Mouse (Mus musculus): ENCODE results near the gene Tfrc. TPM values are rescaled to one million over a fixed set of nuclear protein-coding genes. Genes with fewer than 3 reads are reported as not detected.

Gene Tfrc
- polyA plus RNA-seq, 1 experiment from 2014 or later = 71.9 TPM

DNA sequence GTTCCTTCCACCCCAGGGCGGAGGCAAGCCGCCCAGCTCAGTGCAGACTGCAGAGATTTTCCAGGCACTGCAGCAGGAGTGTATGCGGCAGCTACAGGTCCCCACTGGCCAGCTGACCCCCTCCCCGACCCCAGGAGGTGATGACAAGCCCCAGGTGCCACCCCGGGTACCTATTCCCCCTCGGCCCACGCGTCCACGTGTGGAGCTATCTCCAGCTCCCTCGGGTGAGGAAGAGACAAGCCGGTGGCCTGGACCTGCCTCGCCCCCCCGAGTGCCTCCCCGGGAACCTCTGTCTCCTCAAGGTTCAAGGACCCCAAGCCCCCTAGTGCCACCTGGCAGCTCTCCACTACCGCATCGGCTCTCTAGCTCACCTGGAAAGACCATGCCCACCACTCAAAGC is 71.3 kb downstream of the Tfrc start:
- Histone ChIP-seq H3K9me3 (replicated peaks) (no peaks in the 10 kb centered on the region), H3K27ac (replicated peaks) (no peak overlapping the region), H3K27me3 (ENCODE audit: low read depth, poor library complexity, severe bottlenecking) (no peaks in the 10 kb centered on the region), H3K4me1 (0 out of 2 replicates have a peak, but pooled peaks cover 3% of the 10 kb centered on the region), H3K36me3 (peaks cover 75% of the 10 kb centered on the region), H3K4me3 (no peak overlapping the region)
- WGBS = 95% methylated on average over 16 of the region's 16 CpGs
- no peak for DNase-seq (ENCODE audit: low spot score)

DNA sequence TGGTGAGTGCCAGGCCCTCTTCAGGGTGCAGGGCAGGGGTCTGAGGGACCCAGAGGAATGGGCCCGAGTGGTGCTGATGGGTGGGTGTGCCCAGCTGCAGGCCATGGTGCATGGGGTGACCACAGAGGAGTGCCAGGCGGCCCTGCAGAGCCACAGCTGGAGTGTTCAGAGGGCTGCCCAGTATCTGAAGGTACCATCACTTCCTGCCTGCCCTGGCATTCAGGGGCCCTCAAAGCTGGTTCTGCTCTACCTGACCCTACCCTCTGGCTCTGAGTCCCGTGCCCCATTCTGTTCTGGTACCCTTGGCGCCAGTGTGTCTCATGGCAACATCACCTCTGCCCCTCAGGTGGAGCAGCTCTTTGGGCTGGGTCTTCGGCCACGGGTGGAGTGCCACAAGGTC is 72.1 kb downstream of the Tfrc start:
- H3K27me3 ChIP-seq (ENCODE audit: low read depth, poor library complexity, severe bottlenecking) = no peaks in the 10 kb centered on the region
- H3K27ac ChIP-seq (replicated peaks) = no peak overlapping the region
- no peaks in the 10 kb centered on the region for H3K9me3 ChIP-seq (replicated peaks)
- H3K36me3 ChIP-seq = peaks cover 67% of the 10 kb centered on the region
- no peak for DNase-seq (ENCODE audit: low spot score)
- WGBS = 87% methylated on average over 6 of the region's 6 CpGs
- H3K4me1 ChIP-seq = 0 out of 2 replicates have a peak, but pooled peaks cover 3% of the 10 kb centered on the region
- H3K4me3 ChIP-seq = no peak overlapping the region

DNA sequence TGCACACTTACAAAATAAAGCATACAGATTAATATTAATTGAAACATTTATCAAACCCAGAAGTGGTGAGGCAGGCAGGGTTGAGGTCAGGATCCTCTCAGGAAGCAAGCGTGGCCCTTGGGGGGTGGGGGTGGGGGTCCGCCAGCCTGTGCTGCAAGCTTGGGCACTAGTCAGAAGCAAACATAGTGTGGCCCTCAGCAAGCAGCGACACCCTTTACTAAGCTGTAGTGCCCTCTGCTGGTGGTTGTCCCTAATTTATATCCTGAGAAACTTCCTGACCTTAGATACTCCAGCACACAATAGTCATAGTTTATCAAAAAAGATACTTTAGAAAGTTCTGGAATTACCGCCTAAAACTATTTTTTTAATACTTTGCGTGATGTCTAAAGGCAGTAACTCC is 73.5 kb downstream of the Tfrc start:
- peak; percentile 57 for DNase-seq (ENCODE audit: low spot score)
- 35% methylated on average over 5 of the region's 5 CpGs for WGBS
- Histone ChIP-seq H3K4me3 (no peak overlapping the region), H3K4me1 (0 out of 2 replicates have a peak, but pooled peaks cover 3% of the 10 kb centered on the region), H3K36me3 (peaks cover 53% of the 10 kb centered on the region), H3K9me3 (replicated peaks) (no peaks in the 10 kb centered on the region), H3K27me3 (ENCODE audit: low read depth, poor library complexity, severe bottlenecking) (no peaks in the 10 kb centered on the region), H3K27ac (replicated peaks) (no peak overlapping the region)

Other genes with a start within 250 kb of the Tfrc start
- not detected in 2 replicates for gene Tm4sf19, start 208.4 kb upstream of the Tfrc start, polyA plus RNA-seq (2016; fragmentation: Nextera tagmentation; extraction: Ambion mirVana)
- gene Tctex1d2, start 189.2 kb upstream of the Tfrc start, polyA plus RNA-seq (2016; fragmentation: Nextera tagmentation; extraction: Ambion mirVana) = 34.6 and 36.3 TPM in 2 replicates
- 43.1 and 46.4 TPM in 2 replicates for gene Pcyt1a, start 178.0 kb upstream of the Tfrc start, polyA plus RNA-seq (2016; fragmentation: Nextera tagmentation; extraction: Ambion mirVana)
- gene Slc51a, start 121.0 kb upstream of the Tfrc start, polyA plus RNA-seq (2016; fragmentation: Nextera tagmentation; extraction: Ambion mirVana) = 0.16 and 0.35 TPM in 2 replicates
- gene Zdhhc19, start 112.7 kb upstream of the Tfrc start, polyA plus RNA-seq (2016; fragmentation: Nextera tagmentation; extraction: Ambion mirVana) = not detected in 2 replicates
- gene Tnk2, start 35.0 kb downstream of the Tfrc start, polyA plus RNA-seq (2016; fragmentation: Nextera tagmentation; extraction: Ambion mirVana) = 8.4 and 9.8 TPM in 2 replicates
- 0.32 and 1.5 TPM in 2 replicates for gene Muc4, start 127.0 kb downstream of the Tfrc start, polyA plus RNA-seq (2016; fragmentation: Nextera tagmentation; extraction: Ambion mirVana)
- gene Muc20, start 188.5 kb downstream of the Tfrc start, polyA plus RNA-seq (2016; fragmentation: Nextera tagmentation; extraction: Ambion mirVana) = not detected in 2 replicates
- not detected in 2 replicates for gene Smbd1, start 201.6 kb downstream of the Tfrc start, polyA plus RNA-seq (2016; fragmentation: Nextera tagmentation; extraction: Ambion mirVana)

All from midbrain, embryonic 10.5 days (tissue).